Mouse (Mus musculus) layer of hippocampus, adult 2 months (tissue): ENCODE results near the gene A230050P20Rik. TPM values are rescaled to one million over a fixed set of nuclear protein-coding genes. Genes with fewer than 3 reads are reported as not detected.

Experiments used
- DNase-seq, 2 experiments: peaks; one replicate each; pipeline ENCODE4 v3.0.0; 2022; ENCODE audit warnings: low spot score in 2 of 2
- H3K27ac ChIP-seq: fragments of 200-600 bp; 2 replicates; pipeline ENCODE4 v1.8.1; 2022
- H3K4me3 ChIP-seq: fragments of 200-600 bp; 2 replicates; pipeline ENCODE4 v1.8.1; 2022; ENCODE audit warnings: mild to moderate bottlenecking
- CTCF ChIP-seq: fragments of 200-600 bp; conservative IDR thresholded peaks from 2 replicates; pipeline ENCODE4 v1.8.1; 2022; ENCODE audit warnings: antibody characterized with exemption, mild to moderate bottlenecking, moderate library complexity
- total RNA-seq, 2 experiments: library from RNA; stranded (reverse); gene quantifications; 2 replicates each; pipeline ENCODE4 v1.2.3; 2021

The A230050P20Rik gene
- total RNA-seq, 2 experiments from 2014 or later: 77.6 to 85.9 TPM

DNA sequence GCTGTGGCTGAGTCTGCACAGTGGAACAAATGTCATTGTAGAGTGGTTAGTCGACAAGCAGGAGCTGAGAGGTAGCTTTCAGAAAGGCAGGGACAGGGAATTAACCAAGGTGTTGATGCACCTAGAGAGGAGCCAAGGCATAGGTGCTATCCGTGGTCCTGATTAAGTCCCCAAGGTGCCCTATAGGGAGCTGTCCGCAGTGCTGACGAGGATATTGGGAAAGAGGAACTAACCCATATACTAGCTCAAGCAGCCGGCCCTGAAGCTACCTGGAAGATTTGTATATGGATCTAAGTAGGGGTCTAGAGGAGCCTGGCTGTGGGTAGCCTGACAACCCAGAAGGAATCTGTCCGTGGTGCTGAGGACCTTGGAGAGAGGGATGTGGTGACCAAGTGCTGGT, 11.3 kb upstream of the A230050P20Rik start:
- DNase-seq: no peak
- H3K27ac ChIP-seq: no peak overlapping the region
- no peak overlapping the region for H3K4me3 ChIP-seq
- TF ChIP-seq CTCF: no peak

DNA sequence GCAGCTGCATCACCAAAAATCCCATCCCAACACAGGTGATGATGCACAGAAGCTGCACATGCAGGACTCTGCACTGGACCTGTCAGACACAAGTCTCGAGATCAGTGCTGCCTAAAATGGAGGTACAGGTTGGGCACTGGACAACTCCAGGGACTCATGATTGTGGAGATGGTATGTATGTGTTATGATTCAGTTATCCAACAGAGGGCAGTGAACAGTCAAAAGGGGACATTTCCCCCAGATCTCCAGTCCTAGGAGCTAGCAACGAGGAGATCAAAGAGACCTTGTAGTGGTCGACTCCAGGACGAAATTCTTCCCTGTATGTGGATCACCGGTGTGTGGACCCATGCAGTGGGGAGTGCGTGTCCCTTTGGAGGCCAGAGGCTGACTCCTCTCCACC, 8.5 kb upstream of the A230050P20Rik start:
- no peak overlapping the region for H3K27ac ChIP-seq
- no peak for DNase-seq
- no peak overlapping the region for H3K4me3 ChIP-seq
- no peak; the same call in 1 of the 2 replicates for TF ChIP-seq CTCF

DNA sequence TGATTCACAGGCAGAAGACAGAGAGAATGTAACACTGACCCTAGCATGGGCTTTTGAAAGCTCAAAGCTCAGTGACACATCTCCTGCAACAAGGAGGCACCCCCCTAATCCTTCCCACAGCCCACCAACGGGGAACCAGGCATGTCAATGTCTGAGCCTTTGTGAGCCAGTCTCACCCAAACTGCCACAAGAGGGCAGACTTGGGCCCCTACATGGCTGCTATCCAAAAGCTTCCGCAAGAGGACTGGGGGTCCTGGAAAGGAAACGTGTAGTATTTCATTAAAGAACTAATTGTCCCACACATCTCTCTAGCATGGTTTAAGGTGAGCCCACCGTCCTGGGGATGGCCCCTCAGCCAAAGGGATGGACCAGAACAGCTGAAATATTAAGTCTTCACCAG, 6.6 kb upstream of the A230050P20Rik start:
- H3K4me3 ChIP-seq: no peak overlapping the region
- DNase-seq: peak in 1 of 2 experiments; percentile 30
- peak; percentile 80 for TF ChIP-seq CTCF
- H3K27ac ChIP-seq: no peak overlapping the region

DNA sequence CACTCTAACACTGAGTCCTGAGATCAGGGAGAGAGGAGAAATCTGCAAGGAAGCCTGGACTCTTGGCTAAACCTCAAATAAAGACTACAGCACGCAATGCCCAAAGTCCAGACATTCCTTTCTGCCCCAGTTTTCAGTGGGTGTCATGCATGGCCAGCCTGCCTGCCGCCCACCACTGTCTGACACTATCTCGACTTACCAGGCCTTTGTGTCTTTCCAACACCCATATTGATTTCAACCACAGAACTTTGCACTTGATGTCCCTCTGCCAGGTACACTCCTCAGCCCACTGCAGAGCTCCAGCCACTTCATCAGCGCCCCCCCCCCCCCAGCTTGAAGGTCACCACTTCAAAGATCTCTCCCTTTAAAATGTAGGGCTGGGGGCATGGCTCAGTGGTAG, 6.2 kb upstream of the A230050P20Rik start:
- Histone ChIP-seq H3K27ac (no peak overlapping the region), H3K4me3 (no peak overlapping the region)
- no peak for DNase-seq
- no peak for TF ChIP-seq CTCF

DNA sequence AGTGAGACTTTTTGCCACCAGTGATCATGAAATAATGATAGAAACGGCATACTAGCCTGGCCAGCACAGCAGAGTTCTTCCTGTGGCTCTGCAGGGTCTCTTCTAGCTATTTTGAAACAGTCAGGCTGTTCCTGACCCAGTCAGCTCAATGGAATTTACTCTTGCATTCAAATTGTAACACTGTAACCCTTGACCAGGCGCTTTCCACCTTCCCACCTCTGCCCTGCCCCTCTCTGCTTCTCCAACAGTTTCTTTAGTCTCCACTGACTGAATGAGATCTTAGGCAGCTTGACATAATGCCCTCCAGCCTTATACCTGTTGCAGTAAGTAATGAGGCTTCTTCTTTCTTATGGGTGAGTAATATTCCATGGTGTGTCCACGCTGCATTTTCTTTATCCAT, 1.6 kb upstream of the A230050P20Rik start:
- Histone ChIP-seq H3K4me3 (no peak overlapping the region), H3K27ac (no peak overlapping the region)
- no peak for TF ChIP-seq CTCF
- no peak for DNase-seq

DNA sequence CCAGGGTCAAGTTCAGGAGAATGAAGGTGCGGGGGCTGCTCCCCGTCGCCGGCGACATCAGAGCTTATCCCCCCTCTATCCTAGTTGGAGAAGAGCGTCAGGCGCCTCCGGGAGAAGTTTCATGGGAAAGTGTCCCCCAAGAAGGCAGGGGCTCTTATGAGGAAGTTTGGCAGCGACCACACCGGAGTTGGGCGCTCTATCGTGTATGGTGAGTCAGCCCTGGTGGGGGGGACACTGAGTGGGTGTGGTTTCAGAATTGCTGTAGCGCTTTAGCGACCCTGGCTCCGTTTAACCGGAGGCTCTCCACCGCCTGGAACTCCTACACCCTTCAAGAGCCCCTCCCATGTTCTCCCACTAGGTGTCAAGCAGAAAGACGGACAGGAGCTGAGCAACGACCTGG, 804 bp downstream of the A230050P20Rik start:
- Histone ChIP-seq H3K27ac (peak overlapping the region; percentile 90), H3K4me3 (peak overlapping the region; percentile 77)
- no peak for TF ChIP-seq CTCF
- no peak for DNase-seq

DNA sequence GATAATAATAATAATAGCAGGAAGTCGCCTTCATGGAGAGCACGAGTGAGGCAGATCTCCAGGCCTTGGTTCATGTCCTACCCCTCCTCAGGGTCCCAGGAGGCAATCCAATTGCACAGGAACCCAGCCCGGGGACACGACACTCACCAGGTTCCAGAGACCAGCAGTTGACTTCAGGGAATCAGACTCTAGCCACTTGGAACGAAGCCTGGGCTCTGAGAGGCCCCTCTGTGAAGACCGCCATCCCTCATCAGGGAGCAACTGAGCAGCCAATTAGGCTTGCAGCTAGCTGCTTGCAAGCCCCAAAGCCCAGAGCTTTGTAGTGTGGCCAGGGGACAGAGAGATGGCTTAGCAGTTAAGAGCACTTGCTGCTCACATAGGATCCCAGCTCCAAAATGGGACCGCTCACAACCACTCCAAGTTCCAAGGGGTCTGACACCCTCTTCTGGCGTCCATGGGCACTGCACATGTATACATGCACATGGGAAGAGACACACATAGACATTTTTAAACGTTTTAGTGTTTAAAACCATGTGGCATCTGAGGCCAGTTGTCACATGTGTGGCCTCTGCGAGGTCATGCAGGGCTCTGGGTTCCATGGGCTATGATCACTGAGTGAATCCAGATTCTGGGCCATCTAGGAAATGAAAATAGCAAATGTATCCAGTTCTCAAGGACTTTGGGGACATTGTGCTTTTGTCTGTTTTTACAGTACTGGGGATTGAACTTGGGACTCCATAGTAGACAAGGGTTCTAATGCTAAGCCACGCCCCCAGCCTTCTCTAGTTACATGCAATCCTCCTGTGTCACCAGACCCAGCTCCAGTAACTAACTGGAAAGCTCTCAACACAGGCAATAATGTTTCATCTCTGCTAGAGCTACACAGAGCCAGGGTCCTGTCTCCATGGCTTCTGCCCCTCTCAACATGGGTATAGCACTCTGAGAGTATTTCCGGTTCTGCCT, 2.0 kb downstream of the A230050P20Rik start:
- Histone ChIP-seq H3K27ac (no peak overlapping the region), H3K4me3 (no peak overlapping the region)
- TF ChIP-seq CTCF: peak; percentile 58
- no peak for DNase-seq

DNA sequence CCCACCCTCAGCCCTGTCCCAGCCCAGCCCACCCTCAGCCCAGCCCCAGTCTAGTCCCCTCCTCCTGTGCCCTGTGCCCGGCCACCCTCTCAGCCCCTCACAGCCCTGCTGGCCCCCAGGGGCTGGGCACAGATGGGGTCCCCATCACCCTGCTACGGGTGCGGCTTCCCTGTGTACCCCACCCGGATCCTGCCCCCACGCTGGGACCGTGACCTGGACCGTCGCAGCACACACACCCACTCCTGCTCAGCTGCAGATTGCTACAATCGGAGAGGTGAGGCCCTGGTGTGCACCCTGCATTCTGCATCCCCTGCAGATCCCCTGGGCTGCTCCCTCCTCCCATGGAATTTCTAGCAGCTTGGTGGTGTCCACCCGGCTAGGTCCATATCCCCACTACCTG, 4.5 kb downstream of the A230050P20Rik start:
- Histone ChIP-seq H3K4me3 (no peak overlapping the region), H3K27ac (no peak overlapping the region)
- no peak for DNase-seq
- no peak for TF ChIP-seq CTCF

DNA sequence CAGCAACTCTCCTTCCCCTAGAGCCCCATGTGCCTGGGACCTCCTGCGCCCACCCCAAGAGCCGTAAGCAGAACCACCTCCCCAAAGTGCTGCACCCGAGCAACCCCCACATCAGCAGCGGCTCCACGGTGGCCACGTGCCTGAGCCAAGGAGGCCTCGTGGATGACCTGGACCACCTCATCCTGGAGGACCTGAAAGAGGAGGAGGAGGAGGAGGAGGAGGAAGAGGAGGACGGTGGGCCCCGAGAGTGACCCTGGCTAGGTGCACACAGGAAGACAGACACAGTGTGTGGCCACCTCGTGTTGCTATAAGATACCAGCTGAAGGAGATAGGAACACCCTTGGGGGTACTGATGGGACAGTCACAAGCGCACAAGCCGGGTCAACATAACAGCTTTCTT, 5.1 kb downstream of the A230050P20Rik start:
- no peak overlapping the region for H3K4me3 ChIP-seq
- no peak for DNase-seq
- no peak for TF ChIP-seq CTCF
- H3K27ac ChIP-seq: no peak overlapping the region

DNA sequence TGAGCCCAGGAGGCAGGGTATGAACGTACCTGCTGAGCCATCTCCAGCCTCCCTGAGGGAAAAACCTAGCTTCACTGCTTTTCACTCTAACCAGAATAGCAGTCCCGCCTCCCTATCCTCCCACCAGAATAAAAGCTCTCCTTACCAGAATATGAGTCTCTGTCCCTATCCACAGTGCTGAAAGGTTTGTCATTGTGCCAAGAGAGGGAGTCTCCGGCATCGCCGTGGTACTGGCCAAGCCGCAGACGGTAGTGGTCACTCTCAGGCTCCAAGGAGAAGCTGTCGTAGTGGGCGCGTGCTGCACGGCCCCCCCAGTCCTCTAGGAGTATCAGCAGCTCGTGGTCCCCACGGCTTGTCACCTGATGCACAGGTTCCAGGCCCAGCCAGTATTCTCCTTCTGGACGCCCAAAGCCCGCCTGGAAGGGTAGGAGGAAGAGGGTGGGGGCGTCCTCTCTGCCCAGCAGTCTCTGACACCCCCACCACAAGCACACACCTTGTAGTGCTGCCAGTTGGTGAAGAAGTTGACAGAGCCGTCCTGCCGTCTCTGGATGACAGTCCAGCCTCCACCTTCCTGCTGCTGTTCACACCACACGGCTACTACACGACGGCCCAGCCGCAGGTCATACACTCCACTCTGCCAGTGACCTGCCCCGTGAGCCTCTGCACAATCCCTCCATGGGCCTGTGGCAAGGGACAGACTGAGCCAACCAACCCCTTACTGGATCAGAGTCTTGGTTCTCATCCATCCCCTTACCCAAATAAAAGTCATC, 6.8 kb downstream of the A230050P20Rik start:
- TF ChIP-seq CTCF: no peak
- H3K27ac ChIP-seq: peak overlapping the region; percentile 3; the same call in 1 of the 2 replicates
- H3K4me3 ChIP-seq: no peak overlapping the region
- no peak for DNase-seq

DNA sequence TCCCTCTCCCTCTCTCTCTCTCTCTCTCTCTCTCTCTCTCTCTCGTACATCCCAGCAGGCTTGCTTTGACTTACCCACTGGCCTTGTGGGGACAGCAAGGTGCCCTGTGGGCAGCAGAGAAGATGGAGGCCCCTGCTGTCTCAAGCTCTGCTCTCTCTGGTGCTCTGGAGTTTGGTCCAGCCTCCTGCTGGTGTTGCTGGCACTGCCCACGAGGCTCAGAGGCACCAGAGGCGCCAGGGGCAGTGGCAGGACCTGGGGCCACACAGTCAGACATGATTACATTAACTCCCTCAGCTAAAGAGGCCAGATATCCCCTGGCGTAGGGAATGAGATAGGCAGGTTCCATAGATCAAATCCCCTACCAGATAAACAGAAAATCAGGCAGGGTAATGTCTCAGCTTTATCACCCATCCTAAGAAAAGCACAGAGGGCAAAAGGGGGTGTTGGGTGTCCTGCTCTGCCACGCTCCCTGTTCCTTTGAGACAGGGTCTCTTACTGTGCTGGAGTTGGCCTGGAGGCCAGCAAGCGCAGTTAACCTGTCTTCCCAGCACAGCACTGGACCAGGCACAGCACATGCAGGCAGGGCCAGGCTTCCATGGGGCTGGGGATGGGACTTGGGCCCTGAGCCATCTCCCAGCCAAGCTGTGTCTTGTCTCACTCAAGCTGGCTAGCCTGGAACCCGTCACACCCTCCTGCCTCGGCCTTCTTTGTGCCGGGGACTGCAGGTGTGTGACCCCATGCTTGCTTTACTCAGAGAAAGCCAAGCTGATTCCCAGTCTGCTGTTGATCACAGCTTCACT, 8.1 kb downstream of the A230050P20Rik start:
- TF ChIP-seq CTCF: no peak
- Histone ChIP-seq H3K27ac (peak overlapping the region; percentile 36; the same call in 1 of the 2 replicates), H3K4me3 (no peak overlapping the region)
- DNase-seq: no peak
